Mouse (Mus musculus): ENCODE results near the gene Olah.

DNA sequence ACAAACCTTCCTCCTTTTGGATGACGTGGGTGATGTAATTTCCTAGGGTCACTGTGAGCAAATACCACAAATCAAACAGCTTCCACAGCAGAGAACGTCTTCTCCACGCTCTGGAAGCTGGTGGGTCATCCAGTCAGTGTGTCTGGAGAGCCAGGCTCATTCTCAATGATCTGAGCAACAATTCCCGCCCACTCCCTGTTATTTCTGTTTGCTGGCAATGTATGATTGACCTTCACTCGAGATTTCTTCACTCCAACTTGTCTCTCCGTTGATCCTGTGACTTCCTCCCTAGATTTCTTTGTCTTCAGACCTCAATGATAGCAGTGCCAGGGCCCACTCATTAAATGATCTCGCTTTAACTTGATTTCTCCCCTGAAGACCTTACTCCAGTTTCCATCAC, 10.7 kb upstream of the Olah start:
- TF ChIP-seq CTCF (IDR thresholded peaks at IDR 0.05; ENCODE audit: low read depth) (no peak), EP300 (optimal IDR thresholded peaks at IDR 0.05) (no peak)

Measured in stomach, postnatal 0 days (tissue).